ENCODE assay signal across 12 mouse cellular contexts in genomic region chr6:145387378-145387777, GRCm38 (mm10).
DNase-seq lines count a peak whose midpoint lies in the region; ATAC-seq lines count a peak whose summit lies in the region.
"Had no signal": no experiment of that assay in that cellular context is flagged by ENCODE, and none has a peak within 500 bp of the region (broad histone marks: within the 10 kb centered on the region; RNA-seq: fewer than 3 reads in every experiment).

No protein-coding gene starts in this region.

- peak; percentile 68; the same call in 1 of the 2 replicates for ATAC-seq in hindbrain, embryonic 16.5 days
- no peak for ATAC-seq in hindbrain, embryonic 12.5 days (ENCODE audit: low FRiP score)
- no peak for ATAC-seq in activated CD4-positive, CD25-positive, alpha-beta regulatory T cell, adult 4 months
- ATAC-seq: liver, postnatal 0 days had no signal

- no peaks in the 10 kb centered on the region for H3K27me3 ChIP-seq in hindbrain, embryonic 16.5 days (replicated peaks; ENCODE audit: control insufficient read depth, insufficient read depth, low read length)
- no peaks in the 10 kb centered on the region for H3K27me3 ChIP-seq in hindbrain, embryonic 12.5 days

- DNase-seq in brain, embryonic 18.5 days (ENCODE audit: low read depth, low spot score) = peak; percentile 64
- peak; percentile 17 to 31 for DNase-seq in frontal cortex, postnatal 10 days (ENCODE audit: low spot score in 2 of 2)
- peak; percentile 31 to 36 for DNase-seq in left cerebral cortex, postnatal 36 days (ENCODE audit: low spot score in 2 of 2)
- no peak for DNase-seq in B cell, adult 2 months
- DNase-seq: adrenal gland, postnatal 25 days; cerebellum, postnatal 36 days; kidney, adult 2 months; liver, postnatal 0 days had no signal

- H3K9ac ChIP-seq in hindbrain, embryonic 16.5 days (ENCODE audit: low read depth, low read length) = no peak overlapping the region
- H3K9ac ChIP-seq in hindbrain, embryonic 12.5 days = no peak overlapping the region
- H3K9ac ChIP-seq: liver, postnatal 0 days had no signal

- H3K4me2 ChIP-seq in hindbrain, embryonic 16.5 days (ENCODE audit: low read length) = no peak overlapping the region
- no peak overlapping the region for H3K4me2 ChIP-seq in hindbrain, embryonic 12.5 days (replicated peaks)

- H3K36me3 ChIP-seq in hindbrain, embryonic 16.5 days (ENCODE audit: control insufficient read depth, insufficient read depth, low read length) = no peaks in the 10 kb centered on the region
- H3K36me3 ChIP-seq in hindbrain, embryonic 12.5 days = no peaks in the 10 kb centered on the region

- no peak overlapping the region for H3K27ac ChIP-seq in hindbrain, embryonic 16.5 days (ENCODE audit: low read depth, low read length)
- no peak overlapping the region for H3K27ac ChIP-seq in hindbrain, embryonic 12.5 days

- intact Hi-C loops in left cerebral cortex, postnatal 36 days (cut with DNase I) = loop anchor here (5.0 kb wide), 1 partner anchor 895 kb away; no protein-coding TSS in a partner anchor

- peaks cover 6% of the 10 kb centered on the region for H3K4me1 ChIP-seq in hindbrain, embryonic 16.5 days (ENCODE audit: control insufficient read depth, insufficient read depth, low read depth, low read length)
- peaks cover 18% of the 10 kb centered on the region for H3K4me1 ChIP-seq in hindbrain, embryonic 12.5 days

- H3K9me3 ChIP-seq in hindbrain, embryonic 16.5 days (ENCODE audit: control insufficient read depth, low read length) = no peaks in the 10 kb centered on the region
- no peaks in the 10 kb centered on the region for H3K9me3 ChIP-seq in hindbrain, embryonic 12.5 days (replicated peaks)

- WGBS in hindbrain, embryonic 16.5 days = 60% methylated on average over 6 of the region's 6 CpGs
- 70% methylated on average over 6 of the region's 6 CpGs for WGBS in hindbrain, embryonic 12.5 days

- H3K4me3 ChIP-seq in hindbrain, embryonic 16.5 days (ENCODE audit: low read length) = no peak overlapping the region
- H3K4me3 ChIP-seq in hindbrain, embryonic 12.5 days = no peak overlapping the region
- H3K4me3 ChIP-seq: myocyte had no signal

Comparison
In these comparisons a context has a peak if more than half of its experiments do, and no peak if none do; other contexts are left out.
1. DNase-seq: peak in brain, embryonic 18.5 days (single experiment), frontal cortex, postnatal 10 days (2 of 2) and left cerebral cortex, postnatal 36 days (2 of 2); none in B cell, adult 2 months (0 of 2).